Mouse (Mus musculus) heart, postnatal 0 days (tissue): ENCODE results near the gene Hsd17b2.

Experiments
- CTCF ChIP-seq: IDR thresholded peaks from 2 replicates; pipeline ENCODE4 v1.5.1; 2016; ENCODE audit warnings: antibody characterized with exemption, control low read depth, low read depth
- EP300 ChIP-seq: IDR thresholded peaks from 2 replicates; pipeline ENCODE4 v1.6.1; 2016; ENCODE audit warnings: antibody characterized with exemption, low read depth

DNA sequence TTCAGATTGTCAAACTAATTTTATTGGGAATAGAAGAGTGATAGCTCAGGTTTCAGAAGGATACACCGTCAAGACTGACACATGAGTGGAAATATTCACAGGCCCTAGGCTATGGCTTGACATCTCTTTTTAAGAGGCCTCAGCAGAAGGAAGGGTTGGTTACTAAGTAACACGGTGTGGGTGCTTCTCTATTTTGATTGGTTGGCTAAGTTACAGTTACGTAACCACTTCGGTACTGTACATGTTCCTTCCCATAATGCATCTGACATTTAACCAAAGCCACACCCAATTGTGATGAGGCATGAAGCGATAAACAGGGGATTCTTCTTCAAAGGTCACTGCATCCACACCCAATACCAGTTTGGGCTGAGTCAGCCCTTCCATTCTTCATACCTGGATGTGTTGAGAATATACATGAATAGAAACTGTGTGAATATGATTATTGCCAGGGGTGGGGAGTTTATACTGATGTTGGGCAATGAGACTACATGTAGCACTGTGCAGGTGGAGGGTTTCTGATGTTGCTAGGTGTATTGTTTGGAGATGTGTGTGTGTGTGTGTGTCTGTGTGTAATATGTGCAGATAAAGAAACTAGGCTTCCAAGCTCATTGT lies 38.8 kb downstream of the Hsd17b2 start:
- TF ChIP-seq CTCF (no peak), EP300 (no peak)
